Mouse (Mus musculus) Patski (cell line): ENCODE measurements around the gene Hpcal1. TPM values are rescaled to one million over a fixed set of nuclear protein-coding genes. Genes with fewer than 3 reads are reported as not detected.

Source experiments
- ATAC-seq: fragments of 100-300 bp; one replicate; pipeline ENCODE4 v1.8.0; 2021
- CTCF ChIA-PET: fragments of 350-600 bp; sonication (Branson Sonifier 250); formaldehyde crosslinking; loops from one replicate; lab custom pipeline; 2022; ENCODE audit warnings: inconsistent platforms; lab: Charles Lee
- POLR2A ChIA-PET: fragments of 350-600 bp; sonication (Branson Sonifier 250); formaldehyde crosslinking; loops from one replicate; lab custom pipeline; 2022; ENCODE audit warnings: antibody characterized with exemption, inconsistent platforms; lab: Charles Lee
- DNase-seq: peaks from one replicate; pipeline ENCODE4 v3.0.0-alpha.2; 2011; ENCODE audit warnings: low read depth, low spot score
- H3K27me3 ChIP-seq: fragments of 371-371 bp; one replicate; pipeline ENCODE4 v1.5.1; 2021
- CTCF ChIP-seq: fragments of 100-300 bp; IDR thresholded peaks from one replicate; pipeline ENCODE4 v1.5.1; 2021
- in situ Hi-C: fragments of 300-500 bp; cut with MboI; formaldehyde crosslinking; loops from 3 replicates; pipeline ENCODE4 v1.11.1; 2018; ENCODE audit warnings: low pct_unique_long_range_greater_than_20kb, mixed read lengths
- polyA plus RNA-seq: library from polyadenylated mRNA; unstranded; gene quantifications from one replicate; pipeline ENCODE4 v1.2.3, GENCODE M21; 2021

The Hpcal1 gene
- polyA plus RNA-seq, 1 experiment from 2014 or later, result 39.5 TPM

GRCm38 (mm10) chr12:17661483-17661920 is 29.2 kb upstream of the Hpcal1 start:
- in situ Hi-C loops, result loop anchor here (10.0 kb wide), 2 partner anchors 107 to 133 kb away; no protein-coding TSS in a partner anchor
- no peak for DNase-seq
- no peaks in the 10 kb centered on the region for H3K27me3 ChIP-seq
- no peak for TF ChIP-seq CTCF
- ATAC-seq, result no peak
- CTCF ChIA-PET, result no interaction called here
- POLR2A ChIA-PET, result no interaction called here

- no peaks in the 10 kb centered on the region for H3K27me3 ChIP-seq
- in situ Hi-C loops, result loop anchor here (10.0 kb wide), 2 partner anchors 109 to 131 kb away; no protein-coding TSS in a partner anchor
- CTCF ChIA-PET, result no interaction called here
- DNase-seq (no peak), ATAC-seq (no peak)
- TF ChIP-seq CTCF, result no peak
- POLR2A ChIA-PET, result interaction anchor here (0.7 kb wide), 1 partner anchor 114 kb away, joined by 9 read pairs; no protein-coding TSS in a partner anchor
Measured at GRCm38 (mm10) chr12:17663991-17664635, 26.5 kb upstream of the Hpcal1 start.

- DNase-seq, result peak; percentile 58
- in situ Hi-C loops, result loop anchor here (10.0 kb wide), 2 partner anchors 111 to 129 kb away; no protein-coding TSS in a partner anchor
- peak; percentile 60 for ATAC-seq
- POLR2A ChIA-PET, result no interaction called here
- CTCF ChIA-PET, result interaction anchor here (1.0 to 1.4 kb wide), 3 partner anchors 84 to 142 kb away, joined by 3 read pairs; no protein-coding TSS in a partner anchor
- TF ChIP-seq CTCF, result no peak
- no peaks in the 10 kb centered on the region for H3K27me3 ChIP-seq
Measured at GRCm38 (mm10) chr12:17665906-17666326, 24.7 kb upstream of the Hpcal1 start.

GRCm38 (mm10) chr12:17666616-17667015 is 24.0 kb upstream of the Hpcal1 start:
- ATAC-seq, result no peak
- in situ Hi-C loops, result loop anchor here (10.0 kb wide), 2 partner anchors 112 to 128 kb away; no protein-coding TSS in a partner anchor
- POLR2A ChIA-PET, result no interaction called here
- TF ChIP-seq CTCF, result peak; percentile 44
- no peaks in the 10 kb centered on the region for H3K27me3 ChIP-seq
- CTCF ChIA-PET, result interaction anchor here (1.0 to 1.4 kb wide), 2 partner anchors 84 to 142 kb away, joined by 3 read pairs; no protein-coding TSS in a partner anchor
- no peak for DNase-seq

- no peak for TF ChIP-seq CTCF
- DNase-seq (no peak), ATAC-seq (no peak)
- ChIA-PET POLR2A (no interaction called here), CTCF (no interaction called here)
- no peaks in the 10 kb centered on the region for H3K27me3 ChIP-seq
- in situ Hi-C loops, result no loop called here
Measured at GRCm38 (mm10) chr12:17673729-17674128, 16.9 kb upstream of the Hpcal1 start.

- peak; percentile 26 for ATAC-seq
- ChIA-PET POLR2A (no interaction called here), CTCF (no interaction called here)
- TF ChIP-seq CTCF, result no peak
- in situ Hi-C loops, result no loop called here
- H3K27me3 ChIP-seq, result no peaks in the 10 kb centered on the region
- DNase-seq, result no peak
Measured at GRCm38 (mm10) chr12:17674182-17674812, 16.4 kb upstream of the Hpcal1 start.

- in situ Hi-C loops, result no loop called here
- peak; percentile 39 for TF ChIP-seq CTCF
- ChIA-PET CTCF (interaction anchor here (0.9 to 1.5 kb wide), 2 partner anchors 37 to 111 kb away, joined by 3 read pairs; no protein-coding TSS in a partner anchor), POLR2A (interaction anchor here (1.0 kb wide), 1 partner anchor 14 kb away, joined by 3 read pairs; no protein-coding TSS in a partner anchor)
- ATAC-seq (no peak), DNase-seq (no peak)
- no peaks in the 10 kb centered on the region for H3K27me3 ChIP-seq
Measured at GRCm38 (mm10) chr12:17677743-17678142, 12.9 kb upstream of the Hpcal1 start.

GRCm38 (mm10) chr12:17679571-17679970 is 11.1 kb upstream of the Hpcal1 start:
- no peak for TF ChIP-seq CTCF
- ChIA-PET CTCF (no interaction called here), POLR2A (no interaction called here)
- H3K27me3 ChIP-seq, result no peaks in the 10 kb centered on the region
- ATAC-seq (no peak), DNase-seq (no peak)
- in situ Hi-C loops, result no loop called here

GRCm38 (mm10) chr12:17682161-17682560 is 8.5 kb upstream of the Hpcal1 start:
- TF ChIP-seq CTCF, result no peak
- H3K27me3 ChIP-seq, result no peaks in the 10 kb centered on the region
- ATAC-seq, result peak; percentile 44
- CTCF ChIA-PET, result no interaction called here
- in situ Hi-C loops, result no loop called here
- DNase-seq, result no peak
- POLR2A ChIA-PET, result no interaction called here

- ChIA-PET CTCF (interaction anchor here (1.6 kb wide), 2 partner anchors 9 to 127 kb away, joined by 3 to 5 read pairs; no protein-coding TSS in a partner anchor), POLR2A (no interaction called here)
- ATAC-seq (no peak), DNase-seq (no peak)
- TF ChIP-seq CTCF, result no peak
- in situ Hi-C loops, result no loop called here
- no peaks in the 10 kb centered on the region for H3K27me3 ChIP-seq
Measured at GRCm38 (mm10) chr12:17684315-17684714, 6.3 kb upstream of the Hpcal1 start.

- ATAC-seq (no peak), DNase-seq (no peak)
- no peaks in the 10 kb centered on the region for H3K27me3 ChIP-seq
- POLR2A ChIA-PET, result no interaction called here
- TF ChIP-seq CTCF, result no peak
- in situ Hi-C loops, result no loop called here
- CTCF ChIA-PET, result no interaction called here
Measured at GRCm38 (mm10) chr12:17686116-17686515, 4.5 kb upstream of the Hpcal1 start.
